Mouse (Mus musculus) lung, embryonic 15.5 days (tissue): ENCODE data around the gene Chl1. TPM values are rescaled to one million over a fixed set of nuclear protein-coding genes. Genes with fewer than 3 reads are reported as not detected.

ENCODE experiments used
- ATAC-seq: fragments of 200-750 bp; cut with Nextera tagmentation; 2 replicates; pipeline ENCODE4 v1.8.0; 2017; ENCODE audit warnings: moderate number of reproducible peaks, borderline replicate concordance; ENCODE audit not compliant: low FRiP score, low TSS enrichment; ENCODE audit errors: extremely low read depth
- H3K27ac ChIP-seq: fragments of 300-500 bp; sonication (generic); 2 replicates; pipeline ENCODE4 v1.5.1; 2015; ENCODE audit warnings: moderate library complexity, mild to moderate bottlenecking, inconsistent platforms
- H3K27me3 ChIP-seq: fragments of 300-500 bp; sonication (generic); 2 replicates; pipeline ENCODE4 v1.6.1; 2015; ENCODE audit warnings: inconsistent platforms
- H3K36me3 ChIP-seq: fragments of 300-500 bp; sonication (generic); 2 replicates; pipeline ENCODE4 v1.6.1; 2015; ENCODE audit warnings: inconsistent platforms
- H3K4me1 ChIP-seq: fragments of 300-500 bp; sonication (generic); 2 replicates; pipeline ENCODE4 v1.6.1; 2015; ENCODE audit warnings: inconsistent platforms
- H3K4me2 ChIP-seq: fragments of 300-500 bp; sonication (generic); 2 replicates; pipeline ENCODE4 v1.6.1; 2015; ENCODE audit warnings: inconsistent platforms, mild to moderate bottlenecking, moderate library complexity
- H3K4me3 ChIP-seq: fragments of 300-500 bp; sonication (generic); 2 replicates; pipeline ENCODE4 v1.5.1; 2015; ENCODE audit warnings: mild to moderate bottlenecking, inconsistent platforms
- H3K9ac ChIP-seq: fragments of 300-500 bp; sonication (generic); 2 replicates; pipeline ENCODE4 v1.6.1; 2015; ENCODE audit warnings: inconsistent platforms
- H3K9me3 ChIP-seq: fragments of 300-500 bp; sonication (generic); 2 replicates; pipeline ENCODE4 v1.6.1; 2016; ENCODE audit warnings: inconsistent platforms
- WGBS: fragments of 180-500 bp; shearing (Covaris S2); methylation state at CpG from one replicate; pipeline ENCODE4 v1.1.7; 2015; 5-methylcytosine and 5-hydroxymethylcytosine counted together
- polyA plus RNA-seq: library from polyadenylated mRNA; unstranded; fragments of >200 nt; fragmentation: Nextera tagmentation; extraction: Ambion mirVana; gene quantifications from 2 replicates; pipeline ENCODE4 v1.2.1, GENCODE M21; 2015

Gene Chl1
- polyA plus RNA-seq, 1 experiment from 2014 or later = 0.56 TPM

DNA sequence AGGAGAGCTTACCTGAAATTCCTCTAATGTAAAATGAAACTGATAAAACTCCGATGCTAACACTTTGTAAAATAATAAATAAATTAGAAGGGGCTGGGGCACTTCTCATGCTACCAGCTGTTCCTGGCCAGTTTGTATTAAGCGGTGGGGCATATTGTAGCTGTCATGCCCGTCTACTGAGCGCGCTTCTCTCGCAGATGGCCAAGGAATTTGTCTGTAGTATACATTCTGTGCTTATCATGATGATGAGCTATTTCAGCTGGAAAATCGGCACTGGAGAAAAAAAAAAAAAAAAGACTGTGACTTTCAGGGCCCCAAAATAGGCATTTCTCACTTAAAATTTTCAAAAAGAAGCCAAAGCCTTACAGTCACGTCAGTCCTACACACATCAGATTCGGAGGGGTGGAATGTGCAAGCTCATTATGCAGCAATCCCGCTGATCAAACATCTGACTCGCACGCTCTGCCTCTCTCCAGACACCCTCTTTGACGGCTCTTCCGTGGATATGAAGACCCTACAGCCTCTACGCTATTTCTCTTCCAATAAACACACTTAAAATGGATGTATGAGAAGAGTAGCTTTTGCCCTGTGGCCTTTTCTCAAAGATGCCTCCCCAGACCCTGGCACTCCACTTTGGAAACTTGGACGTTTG, 238.9 kb downstream of the Chl1 start:
- WGBS = 35% methylated on average over 16 of the region's 16 CpGs
- Histone ChIP-seq H3K4me3 (no peak overlapping the region), H3K4me2 (peak overlapping the region; percentile 10; the same call in 1 of the 2 replicates), H3K36me3 (no peaks in the 10 kb centered on the region), H3K4me1 (peaks cover 4% of the 10 kb centered on the region; the same call in 1 of the 2 replicates), H3K27ac (no peak overlapping the region; the same call in 1 of the 2 replicates), H3K9ac (no peak overlapping the region), H3K9me3 (no peaks in the 10 kb centered on the region), H3K27me3 (no peaks in the 10 kb centered on the region)
- peak; percentile 59; the same call in 1 of the 2 replicates for ATAC-seq

DNA sequence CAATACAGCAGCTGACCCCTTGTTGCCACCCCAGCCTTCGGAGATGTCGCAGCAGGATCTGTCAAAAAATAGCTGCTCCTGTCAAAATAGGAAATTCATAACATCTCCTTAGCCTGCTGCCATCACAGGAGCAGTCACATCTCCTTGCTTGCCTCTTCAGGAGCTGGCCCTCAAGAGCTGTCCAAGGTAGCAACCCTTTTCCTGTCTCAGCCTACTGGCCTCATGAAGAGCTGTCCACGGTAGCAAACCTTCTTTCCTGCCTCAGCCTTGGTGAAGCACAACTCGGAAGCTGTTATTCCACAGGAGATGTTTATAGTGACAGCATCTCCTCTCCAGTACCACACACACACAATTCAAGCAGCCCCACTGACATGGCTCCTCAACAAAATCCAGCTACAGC, 243.5 kb downstream of the Chl1 start:
- Histone ChIP-seq H3K9ac (no peak overlapping the region), H3K4me2 (no peak overlapping the region), H3K9me3 (no peaks in the 10 kb centered on the region), H3K4me3 (no peak overlapping the region), H3K27me3 (no peaks in the 10 kb centered on the region), H3K36me3 (no peaks in the 10 kb centered on the region), H3K4me1 (peaks cover 4% of the 10 kb centered on the region; the same call in 1 of the 2 replicates), H3K27ac (no peak overlapping the region)
- 71% methylated on average over 4 of the region's 4 CpGs for WGBS
- no peak for ATAC-seq

DNA sequence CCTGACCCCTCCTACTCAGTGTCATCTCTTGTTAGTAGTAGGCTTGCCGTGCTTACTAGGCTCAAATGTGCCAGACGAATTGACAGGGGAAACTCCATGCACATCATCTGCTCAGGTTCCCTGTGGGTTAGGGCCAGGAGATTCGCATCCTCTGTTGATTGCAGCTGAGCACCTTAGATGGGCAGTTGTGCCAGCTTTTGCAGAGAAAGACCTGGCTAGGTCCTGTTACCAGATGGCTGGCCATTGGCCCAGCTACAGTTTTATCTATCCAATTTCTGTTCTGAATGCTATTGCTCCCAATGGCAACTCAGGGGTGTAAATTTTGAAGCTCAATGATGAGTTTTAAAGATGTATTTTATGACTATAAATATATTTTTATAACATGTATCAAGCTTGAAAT, 256.4 kb downstream of the Chl1 start:
- 75% methylated on average over 3 of the region's 3 CpGs for WGBS
- no peak for ATAC-seq
- no peaks in the 10 kb centered on the region for H3K36me3 ChIP-seq

DNA sequence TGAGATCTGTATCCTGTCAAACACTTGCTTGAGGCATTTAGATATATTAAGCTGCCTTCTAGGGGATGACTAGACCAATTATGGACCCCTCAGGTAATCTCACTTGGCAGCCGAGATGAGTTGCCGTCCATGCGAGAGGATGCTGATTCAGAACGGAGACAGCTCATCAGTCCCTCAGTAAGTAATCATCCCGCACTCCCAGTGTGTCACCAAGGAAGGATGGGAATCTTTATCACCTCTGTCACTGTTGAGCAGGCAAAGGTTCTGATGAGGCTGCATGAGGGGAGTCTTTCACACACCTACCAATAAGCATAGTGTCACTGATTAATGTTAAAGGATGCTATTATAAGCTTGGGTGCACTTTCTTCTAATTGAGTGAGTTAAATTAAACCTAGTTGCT, 270.7 kb downstream of the Chl1 start:
- no peak overlapping the region for H3K4me3 ChIP-seq
- no peak overlapping the region for H3K4me2 ChIP-seq
- H3K9ac ChIP-seq = no peak overlapping the region
- no peak overlapping the region for H3K27ac ChIP-seq
- WGBS = 77% methylated on average over 5 of the region's 5 CpGs
- no peaks in the 10 kb centered on the region for H3K36me3 ChIP-seq
- no peaks in the 10 kb centered on the region for H3K4me1 ChIP-seq
- H3K9me3 ChIP-seq = no peaks in the 10 kb centered on the region
- H3K27me3 ChIP-seq = no peaks in the 10 kb centered on the region
- no peak for ATAC-seq

More for the DNA sequence above, 256.4 kb downstream of the Chl1 start:
- no peaks in the 10 kb centered on the region for H3K9me3 ChIP-seq
- H3K4me2 ChIP-seq = no peak overlapping the region
- H3K9ac ChIP-seq = no peak overlapping the region
- no peak overlapping the region for H3K4me3 ChIP-seq
- H3K4me1 ChIP-seq = no peaks in the 10 kb centered on the region
- no peak overlapping the region for H3K27ac ChIP-seq
- no peaks in the 10 kb centered on the region for H3K27me3 ChIP-seq

DNA sequence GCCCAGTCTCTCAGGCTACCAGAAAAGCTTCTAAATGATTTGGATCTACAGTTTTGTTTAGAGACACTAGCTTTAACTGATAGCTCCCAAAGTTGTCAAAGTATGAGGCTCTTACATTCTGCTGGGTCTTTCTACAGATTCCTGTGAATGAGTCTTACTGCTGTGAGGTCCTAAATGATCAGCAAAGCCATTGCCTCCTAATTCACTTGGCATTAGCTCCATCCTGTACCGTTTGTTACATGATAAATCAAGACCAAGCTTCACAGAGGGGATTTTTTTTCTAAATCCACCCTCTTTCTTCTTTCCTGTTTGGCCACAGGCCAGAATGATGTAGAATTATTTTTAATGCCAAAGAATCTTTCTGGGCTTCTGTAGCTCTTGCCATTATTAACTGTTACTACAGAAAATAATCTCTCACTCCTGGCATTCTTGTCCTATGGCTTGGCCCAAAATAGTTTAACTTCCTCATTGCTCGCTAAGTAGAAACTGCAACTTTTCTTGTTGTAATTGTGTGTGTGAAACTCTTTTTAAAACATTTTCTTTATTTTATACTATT, 280.8 kb downstream of the Chl1 start:
- Histone ChIP-seq H3K4me2 (no peak overlapping the region), H3K9me3 (no peaks in the 10 kb centered on the region), H3K9ac (no peak overlapping the region), H3K4me1 (no peaks in the 10 kb centered on the region), H3K27me3 (no peaks in the 10 kb centered on the region), H3K36me3 (no peaks in the 10 kb centered on the region), H3K4me3 (no peak overlapping the region), H3K27ac (peak overlapping the region; percentile 64)
- peak; percentile 89 for ATAC-seq
- WGBS = 21% methylated on average over 2 of the region's 2 CpGs

DNA sequence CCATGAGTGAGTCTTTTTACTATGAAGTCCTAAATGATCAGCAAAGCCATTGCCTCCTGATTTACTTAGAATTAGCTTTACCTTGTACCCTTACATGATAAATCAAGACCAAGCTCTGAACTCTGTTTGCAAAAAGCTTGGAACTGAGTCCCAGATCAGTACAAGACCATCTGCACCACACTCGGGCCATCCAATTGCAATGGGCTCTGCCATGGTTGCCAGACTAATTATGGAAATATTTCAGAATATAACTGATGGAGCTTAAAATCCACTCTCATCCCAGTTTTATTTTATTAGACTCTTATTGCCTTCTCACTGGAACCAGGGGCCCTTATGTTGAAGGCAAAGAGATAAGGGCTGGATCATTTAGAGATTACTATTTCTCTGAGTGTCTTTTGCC, 284.9 kb downstream of the Chl1 start:
- no peak overlapping the region for H3K27ac ChIP-seq
- H3K4me3 ChIP-seq = no peak overlapping the region
- no peaks in the 10 kb centered on the region for H3K27me3 ChIP-seq
- no peaks in the 10 kb centered on the region for H3K36me3 ChIP-seq
- WGBS = 77% methylated on average over 1 of the region's 1 CpGs
- no peak overlapping the region for H3K4me2 ChIP-seq
- no peaks in the 10 kb centered on the region for H3K9me3 ChIP-seq
- no peak for ATAC-seq
- no peaks in the 10 kb centered on the region for H3K4me1 ChIP-seq
- no peak overlapping the region for H3K9ac ChIP-seq
